Mouse (Mus musculus) bone marrow macrophage, adult 2 months (primary cell): ENCODE data around the gene Mtmr4.

ENCODE experiments used
- CTCF ChIP-seq: IDR thresholded peaks from 2 replicates; pipeline ENCODE4 v1.5.1; 2012; ENCODE audit warnings: low read depth, mild to moderate bottlenecking, low read length, moderate library complexity
- POLR2A ChIP-seq: IDR thresholded peaks from 2 replicates; pipeline ENCODE4 v1.6.1; 2012; ENCODE audit warnings: mild to moderate bottlenecking, low read depth, low read length, borderline replicate concordance

DNA sequence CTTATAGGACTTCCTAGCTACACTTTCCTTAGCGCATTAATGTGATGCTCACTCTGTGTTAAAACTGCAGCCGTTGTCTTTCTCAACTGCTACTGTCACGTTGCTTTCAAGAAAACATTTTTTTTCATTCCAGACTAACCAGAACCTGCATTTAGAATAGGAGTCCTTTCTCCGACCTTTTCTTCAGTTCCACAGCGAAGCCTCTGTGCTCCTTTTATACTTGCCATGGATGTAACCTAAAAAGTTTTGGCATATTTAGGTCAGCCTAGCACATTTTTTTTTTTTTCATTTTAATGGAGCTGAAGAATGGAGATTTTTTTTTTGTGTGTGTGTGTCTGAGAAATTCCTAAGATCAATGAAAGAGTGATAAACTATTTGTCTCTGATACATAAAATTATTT lies 23.6 kb downstream of the Mtmr4 start:
- TF ChIP-seq CTCF, result no peak
- TF ChIP-seq POLR2A, result no peak
